8 mouse cellular contexts compared by ENCODE assay signal in the genomic region with DNA sequence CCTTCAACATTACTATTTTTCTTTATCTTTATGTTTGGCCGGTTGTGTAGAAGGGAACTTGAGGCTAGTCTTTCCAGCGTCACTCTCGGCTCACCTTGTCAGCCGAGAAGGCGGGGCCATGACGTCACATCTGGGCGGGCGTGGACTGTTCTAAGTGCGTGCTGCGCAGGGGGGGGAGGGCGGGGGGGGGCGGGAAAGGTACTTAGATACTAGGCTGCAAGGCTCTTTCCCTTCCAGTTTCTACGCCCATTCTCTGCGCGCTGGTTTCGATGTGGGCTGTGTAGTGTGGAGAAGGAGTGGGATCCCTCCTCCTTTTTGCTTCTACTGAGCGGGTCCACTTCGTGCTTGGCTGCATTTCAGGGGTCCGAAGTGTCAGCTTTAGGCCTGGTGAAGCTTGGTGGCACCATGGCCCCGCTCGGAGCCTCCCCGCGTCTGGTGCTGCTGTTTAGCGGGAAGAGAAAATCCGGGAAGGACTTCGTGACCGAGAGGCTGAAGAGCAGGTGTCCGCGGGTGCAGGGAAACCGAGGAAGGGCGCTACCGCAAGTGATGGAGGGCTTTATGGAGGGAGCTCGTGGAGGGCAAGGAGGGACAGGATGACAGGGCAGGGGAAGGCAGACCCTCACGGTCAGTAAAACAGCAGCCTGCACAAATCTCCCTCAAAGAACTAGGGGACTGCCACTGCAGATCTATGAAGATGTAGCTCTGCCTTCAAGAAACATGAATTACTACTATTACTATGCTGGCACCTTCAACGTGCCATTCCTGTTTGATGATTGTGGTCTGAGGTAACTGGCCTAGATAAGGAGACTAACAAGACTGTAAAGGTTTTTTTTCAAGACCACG. TPM values are rescaled to one million over a fixed set of nuclear protein-coding genes. Genes with fewer than 3 reads are reported as not detected.
A peak's percentile ranks its signal among the peaks of the same experiment; 100 is the strongest.
DNase-seq lines count a peak whose midpoint lies in the region; ATAC-seq and TF ChIP-seq lines count a peak whose summit lies in the region.

No protein-coding gene starts in this region.

- H3K4me2 ChIP-seq in heart, embryonic 11.5 days: peak overlapping the region; percentile 88
- peak overlapping the region; percentile 85 for H3K4me2 ChIP-seq in kidney, embryonic 15.5 days
- peak overlapping the region; percentile 72 for H3K4me2 ChIP-seq in limb, embryonic 15.5 days
- H3K4me2 ChIP-seq in midbrain, postnatal 0 days (ENCODE audit: low read depth, low read length, poor library complexity, severe bottlenecking): peak overlapping the region; percentile 66

- no peaks in the 10 kb centered on the region for H3K4me1 ChIP-seq in embryonic fibroblast, embryonic 13.5 days (ENCODE audit: control insufficient read depth, insufficient read depth, low read length)
- H3K4me1 ChIP-seq in heart, embryonic 11.5 days (ENCODE audit: control insufficient read depth, insufficient read depth, low read length): peaks cover 14% of the 10 kb centered on the region
- peaks cover 30% of the 10 kb centered on the region for H3K4me1 ChIP-seq in kidney, embryonic 15.5 days
- H3K4me1 ChIP-seq in limb, embryonic 15.5 days: peaks cover 14% of the 10 kb centered on the region; the same call in 1 of the 2 replicates
- H3K4me1 ChIP-seq in midbrain, postnatal 0 days (ENCODE audit: insufficient read depth, low read length): no peaks in the 10 kb centered on the region

- WGBS in heart, embryonic 11.5 days (ENCODE audit: insufficient replicate concordance): 1% methylated on average over 35 of the region's 36 CpGs
- WGBS in kidney, embryonic 15.5 days: under 1% methylated on average over 35 of the region's 36 CpGs
- 1% methylated on average over 36 of the region's 36 CpGs for WGBS in limb, embryonic 15.5 days
- WGBS in midbrain, postnatal 0 days: under 1% methylated on average over 34 of the region's 36 CpGs

- TF ChIP-seq POLR2A in embryonic fibroblast, embryonic 13.5 days (IDR thresholded peaks at IDR 0.05; ENCODE audit: low read depth, low read length): peak; percentile 61

- H3K27ac ChIP-seq in embryonic fibroblast, embryonic 13.5 days (ENCODE audit: insufficient read depth, low read length): peak overlapping the region; percentile 75
- peak overlapping the region; percentile 85 for H3K27ac ChIP-seq in heart, embryonic 11.5 days (ENCODE audit: low read depth, low read length)
- peak overlapping the region; percentile 86 for H3K27ac ChIP-seq in kidney, embryonic 15.5 days
- H3K27ac ChIP-seq in limb, embryonic 15.5 days: peak overlapping the region; percentile 88
- H3K27ac ChIP-seq in midbrain, postnatal 0 days (ENCODE audit: low read depth, low read length): peak overlapping the region; percentile 87

- no peaks in the 10 kb centered on the region for H3K36me3 ChIP-seq in C2C12 (ENCODE audit: control insufficient read depth, insufficient read depth)
- H3K36me3 ChIP-seq in heart, embryonic 11.5 days (ENCODE audit: control insufficient read depth, insufficient read depth, low read length): no peaks in the 10 kb centered on the region
- H3K36me3 ChIP-seq in kidney, embryonic 15.5 days: 0 out of 2 replicates have a peak, but pooled peaks cover 6% of the 10 kb centered on the region
- peaks cover 11% of the 10 kb centered on the region; the same call in 1 of the 2 replicates for H3K36me3 ChIP-seq in limb, embryonic 15.5 days
- H3K36me3 ChIP-seq in midbrain, postnatal 0 days (ENCODE audit: insufficient read depth, low read length): no peaks in the 10 kb centered on the region

- no peaks in the 10 kb centered on the region for H3K27me3 ChIP-seq in C2C12 (ENCODE audit: control insufficient read depth, insufficient read depth, insufficient read length)
- no peaks in the 10 kb centered on the region for H3K27me3 ChIP-seq in heart, embryonic 11.5 days (ENCODE audit: control insufficient read depth, insufficient read depth, low read length)
- no peaks in the 10 kb centered on the region for H3K27me3 ChIP-seq in kidney, embryonic 15.5 days
- no peaks in the 10 kb centered on the region for H3K27me3 ChIP-seq in limb, embryonic 15.5 days
- H3K27me3 ChIP-seq in midbrain, postnatal 0 days (ENCODE audit: insufficient read depth, low read length): no peaks in the 10 kb centered on the region

- no peaks in the 10 kb centered on the region for H3K79me3 ChIP-seq in C2C12 (ENCODE audit: low read depth)

- peak overlapping the region; percentile 87 for H3K9ac ChIP-seq in heart, embryonic 11.5 days (ENCODE audit: low read depth, low read length)
- peak overlapping the region; percentile 79 for H3K9ac ChIP-seq in kidney, embryonic 15.5 days
- H3K9ac ChIP-seq in limb, embryonic 15.5 days: peak overlapping the region; percentile 72
- peak overlapping the region; percentile 77 for H3K9ac ChIP-seq in midbrain, postnatal 0 days (replicated peaks; ENCODE audit: low read length, poor library complexity, severe bottlenecking)

- TF ChIP-seq CTCF in C2C12 (IDR thresholded peaks at IDR 0.05; ENCODE audit: control insufficient read depth, insufficient read depth, insufficient read length): no peak
- TF ChIP-seq CTCF in embryonic fibroblast, embryonic 13.5 days (IDR thresholded peaks at IDR 0.05; ENCODE audit: borderline replicate concordance, insufficient read depth, low read length): no peak
- no peak for TF ChIP-seq CTCF in midbrain, postnatal 0 days (IDR thresholded peaks at IDR 0.05)

- peak overlapping the region; percentile 60 for H3ac ChIP-seq in C2C12 (ENCODE audit: control insufficient read depth, insufficient read length, low read depth)

- ATAC-seq in heart, embryonic 11.5 days (replicated peaks; ENCODE audit: insufficient number of reproducible peaks, low FRiP score, low TSS enrichment): peak; percentile 87
- peak; percentile 88 for ATAC-seq in kidney, embryonic 15.5 days (replicated peaks; ENCODE audit: low FRiP score)
- ATAC-seq in limb, embryonic 15.5 days (ENCODE audit: insufficient number of reproducible peaks, low FRiP score, low TSS enrichment, low read depth): peak; percentile 82
- peak; percentile 88 for ATAC-seq in midbrain, postnatal 0 days (ENCODE audit: low FRiP score)

- H3K9me3 ChIP-seq in heart, embryonic 11.5 days (replicated peaks; ENCODE audit: control insufficient read depth, low read length): no peaks in the 10 kb centered on the region
- no peaks in the 10 kb centered on the region for H3K9me3 ChIP-seq in kidney, embryonic 15.5 days (replicated peaks)
- H3K9me3 ChIP-seq in limb, embryonic 15.5 days: no peaks in the 10 kb centered on the region
- H3K9me3 ChIP-seq in midbrain, postnatal 0 days (ENCODE audit: low read length): no peaks in the 10 kb centered on the region

- DNase-seq in brain, adult 2 months (ENCODE audit: low read depth, low spot score): peak; percentile 97
- peak; percentile 94 for DNase-seq in midbrain, postnatal 0 days (ENCODE audit: low spot score)
- DNase-seq in spleen, postnatal 10 days (ENCODE audit: low spot score in 2 of 2): peak; percentile 94 to 98

- H3K79me2 ChIP-seq in C2C12 (ENCODE audit: control insufficient read depth, insufficient read depth): no peaks in the 10 kb centered on the region

- peak overlapping the region; percentile 46 for H3K4me3 ChIP-seq in C2C12 (ENCODE audit: insufficient read depth, poor library complexity, severe bottlenecking)
- H3K4me3 ChIP-seq in embryonic fibroblast, embryonic 13.5 days (ENCODE audit: insufficient read depth, low read length): peak overlapping the region; percentile 80
- H3K4me3 ChIP-seq in heart, embryonic 11.5 days (ENCODE audit: low read depth, low read length): peak overlapping the region; percentile 60
- peak overlapping the region; percentile 73 for H3K4me3 ChIP-seq in kidney, embryonic 15.5 days (replicated peaks)
- H3K4me3 ChIP-seq in limb, embryonic 15.5 days: peak overlapping the region; percentile 63
- peak overlapping the region; percentile 49 for H3K4me3 ChIP-seq in midbrain, postnatal 0 days (ENCODE audit: low read depth, low read length)

RNA-seq across cellular contexts. Expression of a gene that starts 4.8 kb away (rescaled TPM):
- polyA plus RNA-seq in C2C12 (2012; fragmentation: generic; extraction: Trizol): 36.6 TPM
- polyA plus RNA-seq in embryonic fibroblast, embryonic 13.5 days (2011; ENCODE audit: insufficient read length, low read depth, missing spikeins): 16.3 and 21.0 TPM in 2 replicates
- 50.4 and 57.2 TPM in 2 replicates for polyA plus RNA-seq in heart, embryonic 11.5 days (2014; fragmentation: Nextera tagmentation; extraction: Ambion mirVana)
- polyA plus RNA-seq in kidney, embryonic 15.5 days (2015; fragmentation: Nextera tagmentation; extraction: Ambion mirVana): 52.6 and 59.1 TPM in 2 replicates
- polyA plus RNA-seq in limb, embryonic 15.5 days (2015; fragmentation: Nextera tagmentation; extraction: Ambion mirVana): 55.2 and 61.1 TPM in 2 replicates
- total RNA-seq in midbrain, postnatal 0 days (2014; rRNA removed): 90.8 and 121 TPM in 2 replicates
- 124 and 135 TPM in 2 replicates for polyA plus RNA-seq in midbrain, postnatal 0 days (2015; fragmentation: Nextera tagmentation; extraction: Ambion mirVana)

RNA-seq across cellular contexts. Expression of a gene that starts 22.7 kb away (rescaled TPM):
- 34.6 TPM for polyA plus RNA-seq in C2C12 (2012; fragmentation: generic; extraction: Trizol)
- polyA plus RNA-seq in embryonic fibroblast, embryonic 13.5 days (2011; ENCODE audit: insufficient read length, low read depth, missing spikeins): 90.9 and 91.6 TPM in 2 replicates
- 28.6 and 35.9 TPM in 2 replicates for polyA plus RNA-seq in heart, embryonic 11.5 days (2014; fragmentation: Nextera tagmentation; extraction: Ambion mirVana)
- 39.6 and 39.7 TPM in 2 replicates for polyA plus RNA-seq in kidney, embryonic 15.5 days (2015; fragmentation: Nextera tagmentation; extraction: Ambion mirVana)
- 33.9 and 51.5 TPM in 2 replicates for polyA plus RNA-seq in limb, embryonic 15.5 days (2015; fragmentation: Nextera tagmentation; extraction: Ambion mirVana)
- 18.5 and 21.3 TPM in 2 replicates for total RNA-seq in midbrain, postnatal 0 days (2014; rRNA removed)
- 18.8 and 21.8 TPM in 2 replicates for polyA plus RNA-seq in midbrain, postnatal 0 days (2015; fragmentation: Nextera tagmentation; extraction: Ambion mirVana)

RNA-seq across cellular contexts. Expression of a gene that starts 29.2 kb away (rescaled TPM):
- polyA plus RNA-seq in C2C12 (2012; fragmentation: generic; extraction: Trizol): 53.1 TPM
- polyA plus RNA-seq in embryonic fibroblast, embryonic 13.5 days (2011; ENCODE audit: insufficient read length, low read depth, missing spikeins): 42.4 and 45.2 TPM in 2 replicates
- 31.1 and 33.7 TPM in 2 replicates for polyA plus RNA-seq in heart, embryonic 11.5 days (2014; fragmentation: Nextera tagmentation; extraction: Ambion mirVana)
- polyA plus RNA-seq in kidney, embryonic 15.5 days (2015; fragmentation: Nextera tagmentation; extraction: Ambion mirVana): 38.3 and 43.5 TPM in 2 replicates
- 37.1 and 43.7 TPM in 2 replicates for polyA plus RNA-seq in limb, embryonic 15.5 days (2015; fragmentation: Nextera tagmentation; extraction: Ambion mirVana)
- 77.8 and 91.3 TPM in 2 replicates for total RNA-seq in midbrain, postnatal 0 days (2014; rRNA removed)
- 38.5 and 40.4 TPM in 2 replicates for polyA plus RNA-seq in midbrain, postnatal 0 days (2015; fragmentation: Nextera tagmentation; extraction: Ambion mirVana)

RNA-seq across cellular contexts. Expression of a gene that starts 40.9 kb away (rescaled TPM):
- polyA plus RNA-seq in C2C12 (2012; fragmentation: generic; extraction: Trizol): 86.3 TPM
- polyA plus RNA-seq in embryonic fibroblast, embryonic 13.5 days (2011; ENCODE audit: insufficient read length, low read depth, missing spikeins): 224 and 227 TPM in 2 replicates
- polyA plus RNA-seq in heart, embryonic 11.5 days (2014; fragmentation: Nextera tagmentation; extraction: Ambion mirVana): 42.3 and 51.5 TPM in 2 replicates
- 97.1 and 105 TPM in 2 replicates for polyA plus RNA-seq in kidney, embryonic 15.5 days (2015; fragmentation: Nextera tagmentation; extraction: Ambion mirVana)
- polyA plus RNA-seq in limb, embryonic 15.5 days (2015; fragmentation: Nextera tagmentation; extraction: Ambion mirVana): 108 and 112 TPM in 2 replicates
- total RNA-seq in midbrain, postnatal 0 days (2014; rRNA removed): 21.7 and 24.9 TPM in 2 replicates
- polyA plus RNA-seq in midbrain, postnatal 0 days (2015; fragmentation: Nextera tagmentation; extraction: Ambion mirVana): 11.0 and 12.7 TPM in 2 replicates

RNA-seq across cellular contexts. Expression of a gene that starts 41.0 kb away (rescaled TPM):
- 446 TPM for polyA plus RNA-seq in C2C12 (2012; fragmentation: generic; extraction: Trizol)
- 142 and 174 TPM in 2 replicates for polyA plus RNA-seq in embryonic fibroblast, embryonic 13.5 days (2011; ENCODE audit: insufficient read length, low read depth, missing spikeins)
- 399 and 411 TPM in 2 replicates for polyA plus RNA-seq in heart, embryonic 11.5 days (2014; fragmentation: Nextera tagmentation; extraction: Ambion mirVana)
- 518 and 559 TPM in 2 replicates for polyA plus RNA-seq in kidney, embryonic 15.5 days (2015; fragmentation: Nextera tagmentation; extraction: Ambion mirVana)
- 340 and 365 TPM in 2 replicates for polyA plus RNA-seq in limb, embryonic 15.5 days (2015; fragmentation: Nextera tagmentation; extraction: Ambion mirVana)
- total RNA-seq in midbrain, postnatal 0 days (2014; rRNA removed): 22.4 and 29.2 TPM in 2 replicates
- polyA plus RNA-seq in midbrain, postnatal 0 days (2015; fragmentation: Nextera tagmentation; extraction: Ambion mirVana): 68.6 and 69.6 TPM in 2 replicates

Comparison
In these comparisons a context has a peak if more than half of its experiments do, and no peak if none do; other contexts are left out.
1. Peak in every context shown above with its lines: DNase-seq, ATAC-seq, H3K4me3 ChIP-seq and H3K27ac ChIP-seq.